Mouse (Mus musculus): ENCODE results near the gene Plcb3. TPM values are rescaled to one million over a fixed set of nuclear protein-coding genes. Genes with fewer than 3 reads are reported as not detected.
"Not testable (repeated sequence)": the region's sequence is repeated elsewhere in the genome, so short reads cannot be mapped to it uniquely, and the experiment has no call there.

Plcb3 gene
- total RNA-seq, 2 experiments from 2014 or later: 16.2 to 16.8 TPM

DNA sequence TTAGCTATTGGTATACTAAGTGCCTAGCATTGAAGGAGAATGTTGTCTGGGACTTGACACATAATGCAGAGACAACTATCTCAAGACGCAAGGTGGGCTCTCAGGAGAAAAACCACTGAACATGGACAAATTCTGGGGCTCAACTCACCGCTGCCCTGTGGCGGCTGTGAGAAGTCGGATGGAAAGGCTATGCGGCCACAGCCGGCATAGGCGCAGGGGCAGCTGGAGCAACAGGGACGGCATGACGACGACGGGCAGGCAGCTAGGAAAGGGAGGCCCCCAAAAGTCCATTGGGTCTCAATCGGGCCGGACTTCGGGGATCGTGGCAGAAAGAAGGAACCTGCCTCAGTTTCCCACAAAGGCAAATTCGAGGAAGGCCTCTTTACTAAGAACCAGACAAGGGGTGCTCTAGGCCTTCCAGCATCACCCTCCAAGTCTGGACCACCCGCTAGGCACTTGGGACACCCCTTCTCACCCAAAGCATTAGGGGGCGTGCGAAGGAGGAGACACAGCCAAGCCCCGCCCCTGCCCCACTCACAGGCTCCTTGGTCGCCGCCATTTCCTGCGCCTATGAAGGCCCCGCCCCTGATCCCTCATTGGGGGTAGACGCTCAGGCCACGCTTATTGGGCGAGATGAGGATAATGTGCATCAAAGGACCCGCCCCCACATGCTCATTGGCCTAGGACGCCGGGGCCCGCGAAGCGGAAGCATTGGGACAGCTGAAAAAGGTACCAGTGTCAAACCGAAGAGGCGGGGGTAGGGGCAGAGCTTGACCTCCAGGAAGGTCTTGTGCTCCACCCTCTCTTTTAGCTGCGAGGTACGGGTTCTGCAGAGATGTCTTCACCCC, 16.0 kb upstream of the Plcb3 start, which contains the start of gene Dnajc4:
TSS of gene Dnajc4 (minus strand) at position 562 of the 848 bp plus-strand sequence.
- DNase-seq: peak; percentile 94 to 95
- intact Hi-C loops (cut with DNase I): no loop called here

GRCm38 (mm10) chr19:6991166-6991565, 14.9 kb upstream of the Plcb3 start:
- intact Hi-C loops (cut with DNase I); DNase-seq: not testable (repeated sequence)

GRCm38 (mm10) chr19:6990712-6991111, 14.4 kb upstream of the Plcb3 start:
- intact Hi-C loops (cut with DNase I): no loop called here

GRCm38 (mm10) chr19:6989251-6989650, 13.0 kb upstream of the Plcb3 start:
- no peak for DNase-seq
- intact Hi-C loops (cut with DNase I): no loop called here

More at GRCm38 (mm10) chr19:6990712-6991111, 14.4 kb upstream of the Plcb3 start:
- no peak for DNase-seq

- intact Hi-C loops (cut with DNase I): no loop called here
- DNase-seq: no peak
Observed at GRCm38 (mm10) chr19:6987904-6988285, 11.6 kb upstream of the Plcb3 start.

- intact Hi-C loops (cut with DNase I): no loop called here
- peak; percentile 74 to 77 for DNase-seq
Observed at GRCm38 (mm10) chr19:6987061-6987903, 11.0 kb upstream of the Plcb3 start, which contains the start of gene Vegfb. TSS of gene Vegfb (minus strand) at chr19:6987651.

DNA sequence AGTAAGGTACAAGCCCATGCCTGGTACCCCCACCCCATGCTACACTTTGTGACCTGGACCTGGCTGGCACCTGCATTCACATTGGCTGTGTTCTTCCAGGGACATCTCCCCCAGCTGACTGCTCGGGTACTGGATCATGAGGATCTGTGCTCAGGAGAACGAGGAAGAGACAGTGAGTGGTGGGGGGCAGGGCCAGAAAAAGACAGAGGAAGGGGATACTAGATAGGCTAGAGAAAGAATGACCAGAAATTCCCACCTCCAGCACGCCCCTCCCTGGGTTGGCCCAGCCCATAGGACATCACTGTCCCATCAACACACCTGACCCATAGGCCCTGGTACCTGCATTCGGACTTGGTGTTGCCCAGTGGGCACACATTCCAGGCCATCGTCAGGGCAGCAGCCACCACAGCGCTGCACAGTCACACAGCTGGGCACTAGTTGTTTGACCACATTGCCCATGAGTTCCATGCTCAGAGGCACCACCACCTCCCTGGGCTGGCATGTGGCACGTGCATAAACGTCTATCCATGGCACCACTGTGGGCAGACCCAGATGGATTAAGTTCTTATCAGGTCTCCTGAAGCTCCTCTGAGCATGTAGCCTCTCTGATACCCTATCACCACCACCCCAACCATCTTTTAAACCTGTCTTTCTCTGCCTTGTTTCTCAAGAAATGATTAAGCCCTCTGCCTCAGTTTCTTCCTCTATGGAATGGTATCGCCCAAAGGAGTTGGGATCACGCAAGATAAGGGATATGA, 9.9 kb upstream of the Plcb3 start:
- intact Hi-C loops (cut with DNase I): no loop called here
- no peak for DNase-seq

- intact Hi-C loops (cut with DNase I): no loop called here
- DNase-seq: no peak
Observed at GRCm38 (mm10) chr19:6985300-6985699, 9.0 kb upstream of the Plcb3 start.

DNA sequence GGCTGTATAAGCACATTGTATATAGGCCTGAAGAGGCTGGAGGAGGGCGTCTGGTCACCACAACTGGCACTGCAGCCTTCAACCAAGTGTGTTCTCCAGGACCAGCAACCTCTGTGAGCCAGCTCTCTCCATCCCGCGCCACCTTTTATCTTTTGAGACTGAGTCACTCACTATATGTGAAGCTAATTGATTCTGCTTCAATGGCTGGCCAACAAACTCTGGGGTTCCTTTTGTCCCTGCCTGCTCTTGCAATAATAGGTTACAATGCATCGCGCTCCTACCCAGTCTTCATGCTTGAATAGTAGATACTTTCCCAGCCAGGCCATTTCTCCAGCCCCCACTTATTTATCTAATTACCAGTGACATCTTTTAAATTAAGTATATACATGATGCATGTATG, 7.4 kb upstream of the Plcb3 start:
- intact Hi-C loops (cut with DNase I): no loop called here
- no peak for DNase-seq

DNA sequence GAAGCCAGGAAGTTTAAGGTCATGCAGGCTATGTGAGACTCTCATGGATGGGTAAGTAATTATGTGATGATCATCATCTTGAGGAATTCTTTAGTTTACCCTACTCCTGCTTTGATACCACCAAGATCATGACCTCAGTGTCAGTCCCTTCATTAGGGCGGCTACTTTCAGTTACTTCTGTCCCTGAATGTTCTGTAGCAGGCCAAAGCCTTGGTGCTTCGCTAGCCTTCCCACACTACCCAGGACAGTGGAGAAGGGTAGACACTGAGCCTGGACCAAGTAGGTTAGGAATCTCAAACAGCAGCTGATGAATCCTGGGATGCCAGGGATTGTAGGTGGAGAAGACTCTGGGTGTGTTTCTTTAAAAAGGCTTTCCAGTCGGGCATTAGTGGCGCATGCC, 5.2 kb upstream of the Plcb3 start:
- intact Hi-C loops (cut with DNase I): no loop called here
- no peak for DNase-seq

DNA sequence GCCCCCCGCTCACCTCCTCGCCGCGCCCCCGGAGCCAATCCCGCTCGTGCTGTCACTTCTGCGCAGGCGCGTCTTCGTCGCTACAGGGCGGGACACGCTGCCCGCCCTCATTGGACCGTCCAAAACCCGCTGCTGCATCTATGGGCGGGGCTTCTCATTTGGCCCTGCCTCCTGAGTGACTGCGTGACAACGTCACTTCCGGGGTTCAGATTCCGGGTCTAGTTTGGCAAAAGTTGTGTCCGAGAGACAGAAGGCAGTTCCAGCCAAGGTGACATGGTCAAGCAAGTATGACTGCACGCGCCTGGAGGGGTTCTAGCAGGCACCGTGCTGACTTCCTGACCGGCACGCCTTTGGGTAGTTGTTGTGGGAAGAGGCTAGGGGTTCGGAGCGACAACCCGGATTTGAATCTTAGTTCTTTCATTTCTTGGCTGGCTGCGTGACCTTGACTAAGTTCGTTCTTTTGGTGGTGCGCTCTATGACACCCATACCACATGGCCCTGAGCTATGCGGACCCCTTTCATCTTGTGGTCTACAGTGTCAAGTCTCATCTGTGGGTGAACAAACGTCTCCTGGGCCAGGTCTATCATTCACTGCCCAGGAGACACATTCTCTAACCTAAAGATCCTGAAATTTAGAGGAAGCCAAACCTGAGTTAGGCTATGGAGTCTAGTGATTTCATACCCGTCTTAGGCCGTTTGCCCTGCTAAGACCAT, 4.3 kb upstream of the Plcb3 start, which contains the start of gene Fkbp2:
TSS of gene Fkbp2 (minus strand) at position 121 of the 713 bp plus-strand sequence.
- intact Hi-C loops (cut with DNase I): no loop called here
- peak; percentile 99 for DNase-seq

DNA sequence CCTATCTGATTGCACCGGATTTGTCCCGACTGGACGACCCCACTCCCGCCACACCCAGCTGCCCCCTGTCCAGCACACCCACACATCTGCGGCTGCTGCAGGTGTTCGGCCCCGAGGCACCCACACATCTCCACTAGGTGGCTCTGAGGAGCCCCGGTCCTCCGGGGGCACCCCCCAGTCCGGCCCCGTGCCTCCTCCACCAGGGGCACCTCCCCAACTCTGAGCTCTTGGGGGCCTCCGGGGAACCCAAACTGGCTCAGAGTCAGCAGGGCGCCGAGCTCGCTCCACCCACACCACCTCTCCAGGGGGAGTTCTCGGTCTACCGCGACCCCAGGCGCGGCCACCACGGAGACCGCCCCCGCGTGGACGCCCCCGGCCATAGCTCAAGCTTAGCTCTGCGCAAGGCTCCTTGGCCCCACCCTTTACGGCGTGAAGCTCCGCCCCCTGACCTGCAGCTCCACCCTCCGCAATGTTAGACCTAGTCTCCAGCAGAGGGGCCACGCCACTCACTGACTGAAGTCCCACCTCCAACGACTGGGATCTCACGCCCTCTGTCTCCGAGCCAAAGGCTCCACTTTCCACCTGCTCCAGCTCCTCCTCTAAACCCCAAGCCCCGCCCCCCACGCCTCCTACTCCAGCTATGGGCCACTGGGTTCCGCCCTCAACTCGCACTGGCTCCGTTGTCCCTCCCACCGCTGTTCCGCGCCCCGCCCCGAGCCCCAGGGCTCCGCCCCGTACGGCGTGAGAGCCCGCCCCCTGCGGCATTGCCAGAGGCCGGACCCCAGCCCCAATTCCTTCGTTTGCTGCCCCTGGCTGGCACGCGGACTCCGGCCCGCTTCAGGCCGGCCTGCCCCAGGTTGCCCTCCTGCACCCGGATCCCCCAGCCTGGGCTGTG, 3.5 kb upstream of the Plcb3 start:
- intact Hi-C loops (cut with DNase I): loop anchor here (2.0 kb wide), 2 partner anchors 41 to 57 kb away; no protein-coding TSS in a partner anchor

DNA sequence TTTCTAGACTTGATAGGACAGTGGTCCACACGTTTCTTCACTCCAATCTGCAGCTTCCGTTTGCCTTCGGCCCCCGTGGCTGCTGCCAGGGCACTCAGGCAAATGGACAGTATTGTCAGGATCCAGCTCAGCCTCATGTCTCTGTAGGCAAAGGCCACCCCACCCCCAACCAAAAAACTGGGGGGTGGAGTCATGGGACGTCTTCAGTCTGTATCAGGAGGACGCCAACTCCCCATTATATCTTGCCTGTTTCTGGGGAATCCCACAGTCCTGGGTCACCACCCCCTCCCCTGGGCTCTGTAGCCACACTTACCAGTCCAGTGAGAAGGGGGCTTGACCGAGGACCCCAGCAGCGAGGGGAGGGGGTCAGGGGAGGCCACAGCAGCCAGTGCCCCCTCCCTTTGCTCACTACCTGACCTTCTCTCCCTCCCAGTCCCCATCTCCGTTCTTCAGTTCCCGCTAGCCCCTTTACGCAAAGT, 2.8 kb upstream of the Plcb3 start:
- intact Hi-C loops (cut with DNase I): loop anchor here (2.0 kb wide), 2 partner anchors 42 to 56 kb away; no protein-coding TSS in a partner anchor
- DNase-seq: peak; percentile 29 to 32

More for the DNA sequence above, 3.5 kb upstream of the Plcb3 start:
- DNase-seq: peak; percentile 99 to 100

DNA sequence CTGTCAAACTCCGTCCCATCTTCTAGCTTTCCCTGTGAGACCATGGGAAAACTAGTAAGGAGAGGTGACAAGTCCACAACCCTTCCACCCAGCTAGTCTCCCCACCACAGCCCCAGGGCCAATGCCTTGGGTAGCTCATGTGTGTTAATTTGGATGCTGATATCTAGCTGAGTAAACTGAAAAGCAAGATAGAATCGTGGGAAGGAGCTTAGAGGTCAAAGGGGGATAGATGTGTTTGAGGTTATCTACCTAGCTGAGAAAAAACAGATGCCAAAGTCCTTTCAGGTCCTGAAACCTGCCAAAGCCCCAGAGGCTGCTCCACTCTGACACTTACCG, 2.3 kb upstream of the Plcb3 start:
- intact Hi-C loops (cut with DNase I): loop anchor here (2.0 kb wide), 2 partner anchors 42 to 56 kb away; no protein-coding TSS in a partner anchor
- no peak for DNase-seq

DNA sequence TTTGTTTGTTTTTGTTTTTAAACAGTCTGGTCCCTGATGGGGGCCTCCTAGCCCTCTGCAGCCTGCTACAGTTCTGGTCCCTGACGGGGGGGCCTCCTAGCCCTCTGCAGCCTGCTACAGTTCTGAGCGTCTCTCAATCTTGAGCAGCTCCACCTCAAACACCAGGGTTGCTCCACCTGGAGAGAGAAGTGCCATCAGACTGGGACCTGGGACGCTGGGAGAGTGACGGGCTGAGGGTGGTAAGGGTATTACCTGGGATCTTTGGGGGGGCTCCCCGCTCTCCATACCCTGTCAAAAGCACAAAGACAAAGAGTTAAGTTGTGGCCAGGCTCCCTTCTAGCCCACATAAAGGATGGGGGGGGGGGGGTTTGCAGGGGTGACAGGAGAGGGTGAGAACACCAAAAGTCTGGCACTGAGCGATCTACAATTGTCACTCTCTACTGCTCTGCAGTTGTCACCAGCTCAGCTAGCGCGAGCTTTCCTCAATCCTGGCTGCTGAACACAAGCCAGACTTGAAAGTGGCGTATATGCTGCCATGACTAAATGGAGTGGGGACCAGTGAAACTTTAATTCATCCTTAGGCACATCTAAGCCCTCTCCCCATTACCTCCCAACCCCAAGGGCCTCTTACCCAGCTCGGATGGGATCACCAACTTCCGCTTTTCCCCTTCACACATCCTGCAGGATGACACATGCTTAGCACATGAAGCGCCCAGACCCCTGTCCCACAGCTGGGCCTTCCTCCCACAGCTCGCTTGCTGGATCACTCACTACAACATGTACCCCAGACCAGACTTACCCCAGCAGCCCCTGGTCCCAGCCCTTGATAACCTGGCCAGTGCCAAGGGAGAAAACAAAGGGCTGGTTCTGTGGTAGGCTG, 1.7 kb upstream of the Plcb3 start:
- intact Hi-C loops (cut with DNase I): loop anchor here (2.0 kb wide), 2 partner anchors 43 to 55 kb away; no protein-coding TSS in a partner anchor
- no peak for DNase-seq

GRCm38 (mm10) chr19:6974211-6975205, 1.8 kb downstream of the Plcb3 start, which contains the start of gene Ppp1r14b:
TSS of gene Ppp1r14b (plus strand) at chr19:6974968.
- intact Hi-C loops (cut with DNase I): no loop called here
- DNase-seq: peak; percentile 83 to 85
